Mouse (Mus musculus) 3T3-L1 (cell line): ENCODE measurements at regions not wholly inside any gene's neighbourhood (a gene's known extent, or its start where the extent isn't known, plus 50 kb on each side); places are given as distances from the start of the nearest gene placed in this dataset.

Source experiments
- DNase-seq: peaks from one replicate; pipeline ENCODE4 v3.0.0-alpha.2; 2015; ENCODE audit warnings: low read depth, low spot score

GRCm38 (mm10) chr5:12219424-12220107 is 163.6 kb upstream of the Sema3d start:
- no peak for DNase-seq

- no peak for DNase-seq
Measured at GRCm38 (mm10) chr5:12222622-12223021, 160.6 kb upstream of the Sema3d start.

- no peak for DNase-seq
Measured at GRCm38 (mm10) chr5:12233377-12234096, 149.6 kb upstream of the Sema3d start.

- no peak for DNase-seq
Measured at GRCm38 (mm10) chr5:12243179-12243805, 139.9 kb upstream of the Sema3d start.

GRCm38 (mm10) chr5:12293685-12294084 is 89.5 kb upstream of the Sema3d start:
- DNase-seq: peak; percentile 62

GRCm38 (mm10) chr5:12297331-12297730 is 85.9 kb upstream of the Sema3d start:
- peak; percentile 38 for DNase-seq

- DNase-seq: no peak
Measured at GRCm38 (mm10) chr5:12301833-12302808, 81.1 kb upstream of the Sema3d start.

GRCm38 (mm10) chr5:12309408-12309807 is 73.8 kb upstream of the Sema3d start:
- DNase-seq: no peak

GRCm38 (mm10) chr5:12332648-12333305 is 50.4 kb upstream of the Sema3d start:
- no peak for DNase-seq
